Mouse (Mus musculus) forebrain, embryonic 16.5 days (tissue): Measurements from ENCODE around the gene Slc6a1. TPM values are rescaled to one million over a fixed set of nuclear protein-coding genes. Genes with fewer than 3 reads are reported as not detected.

Experiments
- ATAC-seq: fragments of 200-750 bp; cut with Nextera tagmentation; 2 replicates; pipeline ENCODE4 v1.8.0; 2017; ENCODE audit warnings: mild to moderate bottlenecking, moderate library complexity
- H3K27ac ChIP-seq: fragments of 300-500 bp; sonication (generic); 2 replicates; pipeline ENCODE4 v1.5.1; 2014; ENCODE audit warnings: low read length, control low read depth
- H3K27me3 ChIP-seq: fragments of 300-500 bp; sonication (generic); replicated peaks from 2 replicates; pipeline ENCODE4 v1.6.1; 2014; ENCODE audit warnings: low read length; ENCODE audit not compliant: control insufficient read depth, insufficient read depth
- H3K36me3 ChIP-seq: fragments of 300-500 bp; sonication (generic); 2 replicates; pipeline ENCODE4 v1.6.1; 2014; ENCODE audit not compliant: control insufficient read depth, insufficient read depth
- H3K4me1 ChIP-seq: fragments of 300-500 bp; sonication (generic); replicated peaks from 2 replicates; pipeline ENCODE4 v1.6.1; 2014; ENCODE audit warnings: low read length; ENCODE audit not compliant: control insufficient read depth, insufficient read depth
- H3K4me2 ChIP-seq: fragments of 300-500 bp; sonication (generic); 2 replicates; pipeline ENCODE4 v1.6.1; 2014; ENCODE audit warnings: mild to moderate bottlenecking, low read length, control low read depth
- H3K4me3 ChIP-seq: fragments of 300-500 bp; sonication (generic); replicated peaks from 2 replicates; pipeline ENCODE4 v1.5.1; 2014; ENCODE audit warnings: mild to moderate bottlenecking, low read length, control low read depth
- H3K9ac ChIP-seq: fragments of 300-500 bp; sonication (generic); replicated peaks from 2 replicates; pipeline ENCODE4 v1.6.1; 2014; ENCODE audit warnings: low read depth, low read length, control low read depth
- H3K9me3 ChIP-seq: fragments of 300-500 bp; sonication (generic); 2 replicates; pipeline ENCODE4 v1.6.1; 2016; ENCODE audit warnings: low read length; ENCODE audit not compliant: control insufficient read depth
- WGBS: fragments of 180-500 bp; shearing (Covaris S2); extraction: QIAGEN DNeasy Blood & Tissue Kit; methylation state at CpG from one replicate; pipeline ENCODE4 v1.1.7; 2014; 5-methylcytosine and 5-hydroxymethylcytosine counted together
- polyA plus RNA-seq: library from polyadenylated mRNA; unstranded; fragments of >200 nt; fragmentation: Nextera tagmentation; extraction: Ambion mirVana; gene quantifications from 2 replicates; pipeline ENCODE4 v1.2.1, GENCODE M21; 2015

The Slc6a1 gene
- 107 and 138 TPM in 2 replicates for polyA plus RNA-seq

- Histone ChIP-seq H3K36me3 (no peaks in the 10 kb centered on the region), H3K4me1 (peaks cover 38% of the 10 kb centered on the region), H3K27me3 (0 out of 2 replicates have a peak, but pooled peaks cover 2% of the 10 kb centered on the region), H3K9me3 (no peaks in the 10 kb centered on the region), H3K9ac (peak within 1 kb of the TSS; percentile 79), H3K4me3 (peak within 1 kb of the TSS; percentile 70), H3K27ac (peak within 1 kb of the TSS; percentile 86), H3K4me2 (peak within 1 kb of the TSS; percentile 64)
- ATAC-seq: peak; percentile 94
- under 1% methylated on average over 50 of the region's 51 CpGs for WGBS
These were observed at the start of gene Slc6a1 for GRCm38 (mm10) chr6:114282469-114283277. Gene Slc6a1, plus strand, starts transcription at chr6:114282635.

- Histone ChIP-seq H3K9me3 (no peaks in the 10 kb centered on the region), H3K4me2 (no peak overlapping the region), H3K9ac (no peak overlapping the region), H3K4me3 (no peak overlapping the region), H3K27ac (peak overlapping the region; percentile 49), H3K36me3 (no peaks in the 10 kb centered on the region), H3K27me3 (no peaks in the 10 kb centered on the region), H3K4me1 (peaks cover 26% of the 10 kb centered on the region)
- 11% methylated on average over 5 of the region's 6 CpGs for WGBS
- ATAC-seq: peak; percentile 93
These were observed 43.4 kb upstream of the Slc6a1 start for GRCm38 (mm10) chr6:114238892-114239644.

DNA sequence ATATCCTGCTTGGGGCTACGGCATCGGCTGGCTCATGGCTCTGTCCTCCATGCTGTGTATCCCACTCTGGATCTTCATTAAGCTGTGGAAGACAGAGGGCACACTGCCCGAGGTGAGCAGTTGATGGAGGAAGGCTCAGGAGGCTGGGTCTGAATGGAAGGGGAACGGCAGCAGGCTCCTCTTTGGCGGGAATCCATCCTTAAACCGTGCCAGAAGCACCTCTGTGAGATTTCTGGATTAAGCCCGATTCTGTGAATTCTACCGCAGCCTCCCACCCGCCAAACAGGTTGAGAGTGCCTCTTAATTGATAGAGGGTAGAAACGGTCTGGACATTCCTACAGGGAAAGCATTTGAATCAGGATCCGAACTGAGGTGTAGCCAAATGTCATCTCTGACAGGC, 36.8 kb upstream of the Slc6a1 start:
- Histone ChIP-seq H3K27me3 (no peaks in the 10 kb centered on the region), H3K27ac (no peak overlapping the region), H3K4me1 (peaks cover 5% of the 10 kb centered on the region; the same call in 1 of the 2 replicates), H3K36me3 (no peaks in the 10 kb centered on the region), H3K9me3 (no peaks in the 10 kb centered on the region), H3K4me3 (no peak overlapping the region), H3K9ac (no peak overlapping the region), H3K4me2 (no peak overlapping the region)
- no peak for ATAC-seq
- WGBS: 47% methylated on average over 11 of the region's 11 CpGs

DNA sequence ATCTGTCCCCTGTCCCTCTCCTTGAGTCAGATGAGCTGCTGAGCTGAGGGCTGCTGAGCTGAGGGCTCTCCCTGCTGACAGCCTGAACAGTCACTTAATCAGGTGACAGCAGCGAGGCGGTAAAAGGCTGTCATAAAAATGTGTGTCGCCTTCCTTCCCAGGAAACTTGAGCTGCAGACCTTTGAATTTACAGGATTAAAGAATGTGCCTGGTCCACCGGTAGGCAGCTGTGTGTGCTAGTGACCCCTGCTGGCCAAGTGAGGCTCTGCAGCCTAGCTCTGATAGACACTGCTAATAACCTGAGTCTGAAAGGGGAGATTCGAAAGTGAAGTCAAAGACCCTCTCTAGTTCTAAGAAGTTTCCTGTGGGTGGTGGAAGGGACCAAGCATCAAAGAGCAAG, 32.1 kb upstream of the Slc6a1 start:
- peak; percentile 61 for ATAC-seq
- no peak overlapping the region for H3K4me2 ChIP-seq
- H3K9ac ChIP-seq: no peak overlapping the region
- no peaks in the 10 kb centered on the region for H3K9me3 ChIP-seq
- H3K27me3 ChIP-seq: no peaks in the 10 kb centered on the region
- 3% methylated on average over 5 of the region's 5 CpGs for WGBS
- peaks cover 7% of the 10 kb centered on the region; the same call in 1 of the 2 replicates for H3K4me1 ChIP-seq
- H3K27ac ChIP-seq: 0 out of 2 replicates have a peak overlapping the region, but pooled peaks have one; percentile 29
- H3K36me3 ChIP-seq: no peaks in the 10 kb centered on the region
- H3K4me3 ChIP-seq: no peak overlapping the region

DNA sequence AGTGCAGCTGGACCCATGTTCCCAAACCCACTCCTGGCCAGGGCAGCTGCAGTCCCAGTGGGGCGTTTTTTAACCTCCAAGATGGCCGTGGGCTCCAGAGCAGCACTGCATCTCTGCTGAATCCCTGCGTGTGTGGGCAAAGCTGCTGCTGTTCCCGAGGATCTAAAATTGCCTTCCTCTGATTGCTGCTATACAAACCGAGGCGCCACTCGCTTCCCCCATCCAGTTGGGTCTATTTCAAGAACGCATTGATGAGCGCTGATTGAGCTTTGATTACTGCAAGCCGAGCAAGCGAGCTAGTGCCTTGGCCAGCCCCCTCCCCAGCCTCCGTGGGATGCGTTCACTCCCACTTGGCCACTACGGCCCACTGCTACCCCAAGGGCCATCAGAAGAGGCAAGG, 27.5 kb upstream of the Slc6a1 start:
- H3K4me1 ChIP-seq: peaks cover 29% of the 10 kb centered on the region
- H3K9ac ChIP-seq: no peak overlapping the region
- peak overlapping the region; percentile 81 for H3K27ac ChIP-seq
- ATAC-seq: peak; percentile 31
- WGBS: 55% methylated on average over 14 of the region's 14 CpGs
- no peaks in the 10 kb centered on the region for H3K9me3 ChIP-seq
- H3K27me3 ChIP-seq: no peaks in the 10 kb centered on the region
- H3K4me3 ChIP-seq: no peak overlapping the region
- H3K4me2 ChIP-seq: no peak overlapping the region
- H3K36me3 ChIP-seq: no peaks in the 10 kb centered on the region

- H3K4me1 ChIP-seq: peaks cover 31% of the 10 kb centered on the region
- WGBS: 88% methylated on average over 1 of the region's 1 CpGs
- no peaks in the 10 kb centered on the region for H3K36me3 ChIP-seq
- no peaks in the 10 kb centered on the region for H3K27me3 ChIP-seq
- H3K9ac ChIP-seq: no peak overlapping the region
- H3K27ac ChIP-seq: peak overlapping the region; percentile 74
- H3K9me3 ChIP-seq: no peaks in the 10 kb centered on the region
- ATAC-seq: peak; percentile 61; the same call in 1 of the 2 replicates
- no peak overlapping the region for H3K4me2 ChIP-seq
- H3K4me3 ChIP-seq: no peak overlapping the region
These were observed 24.6 kb upstream of the Slc6a1 start for GRCm38 (mm10) chr6:114257762-114258361.

GRCm38 (mm10) chr6:114258661-114259193, 23.7 kb upstream of the Slc6a1 start:
- no peak for ATAC-seq
- no peaks in the 10 kb centered on the region for H3K27me3 ChIP-seq
- 33% methylated on average over 3 of the region's 3 CpGs for WGBS
- H3K27ac ChIP-seq: no peak overlapping the region
- H3K9ac ChIP-seq: no peak overlapping the region
- no peaks in the 10 kb centered on the region for H3K36me3 ChIP-seq
- H3K9me3 ChIP-seq: no peaks in the 10 kb centered on the region
- no peak overlapping the region for H3K4me3 ChIP-seq
- no peak overlapping the region for H3K4me2 ChIP-seq
- H3K4me1 ChIP-seq: peaks cover 31% of the 10 kb centered on the region

- 0 out of 2 replicates have a peak overlapping the region, but pooled peaks have one; percentile 5 for H3K9ac ChIP-seq
- 36% methylated on average over 6 of the region's 6 CpGs for WGBS
- H3K36me3 ChIP-seq: no peaks in the 10 kb centered on the region
- H3K27me3 ChIP-seq: no peaks in the 10 kb centered on the region
- no peak overlapping the region for H3K4me2 ChIP-seq
- ATAC-seq: no peak
- no peak overlapping the region for H3K27ac ChIP-seq
- peaks cover 38% of the 10 kb centered on the region for H3K4me1 ChIP-seq
- no peaks in the 10 kb centered on the region for H3K9me3 ChIP-seq
- H3K4me3 ChIP-seq: no peak overlapping the region
These were observed 20.8 kb upstream of the Slc6a1 start for GRCm38 (mm10) chr6:114261609-114262008.

- H3K4me3 ChIP-seq: no peak overlapping the region
- H3K36me3 ChIP-seq: no peaks in the 10 kb centered on the region
- no peak overlapping the region for H3K4me2 ChIP-seq
- H3K9me3 ChIP-seq: no peaks in the 10 kb centered on the region
- WGBS: 17% methylated on average over 3 of the region's 3 CpGs
- peak overlapping the region; percentile 54 for H3K27ac ChIP-seq
- H3K4me1 ChIP-seq: peaks cover 19% of the 10 kb centered on the region
- H3K9ac ChIP-seq: no peak overlapping the region
- peak; percentile 47 for ATAC-seq
- H3K27me3 ChIP-seq: no peaks in the 10 kb centered on the region
These were observed 18.4 kb upstream of the Slc6a1 start for GRCm38 (mm10) chr6:114264010-114264409.
